Mouse (Mus musculus): Measurements from ENCODE around the gene 2310061I04Rik.

DNA sequence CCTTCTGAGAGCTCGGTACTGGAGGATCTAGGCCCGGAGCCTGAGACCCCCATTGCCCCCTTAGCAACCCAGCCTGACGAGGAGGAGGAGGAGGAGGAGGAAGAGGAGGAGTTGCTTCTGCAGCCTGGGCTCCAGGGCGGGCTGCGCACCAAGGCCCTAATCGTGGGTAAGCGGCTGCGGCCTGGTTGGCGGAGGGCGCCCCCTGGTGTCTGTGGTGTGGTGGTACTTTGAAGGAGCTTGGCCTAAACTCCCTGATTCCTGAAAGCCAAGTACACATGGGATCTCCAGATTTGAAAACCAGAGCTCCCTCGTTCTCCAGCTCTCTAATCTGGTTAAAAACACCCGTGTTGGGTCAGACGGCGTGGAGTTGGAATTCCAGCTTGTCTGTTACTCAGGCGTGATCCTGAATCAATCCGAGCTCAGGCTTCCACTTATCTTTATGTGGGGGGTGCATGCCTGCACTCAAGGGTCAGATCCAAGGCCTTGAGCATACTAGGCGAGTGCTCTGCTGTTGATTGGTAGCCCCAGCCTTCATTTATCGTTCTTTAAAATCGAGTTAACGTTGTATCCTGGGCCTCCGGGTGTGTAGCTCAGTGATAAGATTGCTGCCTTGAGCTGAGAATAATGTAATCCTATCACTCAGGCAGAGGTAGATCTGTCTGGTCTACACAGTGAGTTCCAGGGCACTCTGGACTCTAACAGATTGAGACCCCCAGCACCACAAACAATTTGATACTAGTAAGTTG lies 23.3 kb downstream of the 2310061I04Rik start:
- TF ChIP-seq CTCF (IDR thresholded peaks at IDR 0.05; ENCODE audit: low read depth, low read length) (peak; percentile 94), POLR2A (IDR thresholded peaks at IDR 0.05; ENCODE audit: extremely low read depth, insufficient read depth, low read length) (no peak)

Data from liver, adult 2 months (tissue).